Mouse (Mus musculus) E14TG2a.4 (cell line): ENCODE results near the gene Atpaf2.
A peak's percentile ranks its signal among the peaks of the same experiment; 100 is the strongest.

ENCODE experiments used
- H3K27me3 ChIP-seq: 2 replicates; pipeline ENCODE4 v1.6.1; 2014; ENCODE audit warnings: low read length, control low read depth; ENCODE audit not compliant: insufficient read depth
- H3K36me3 ChIP-seq: 2 replicates; pipeline ENCODE4 v1.6.1; 2014; ENCODE audit warnings: low read length, control low read depth; ENCODE audit not compliant: insufficient read depth
- H3K4me1 ChIP-seq: replicated peaks from 2 replicates; pipeline ENCODE4 v1.6.1; 2014; ENCODE audit warnings: low read depth, low read length, control low read depth
- H3K4me3 ChIP-seq: replicated peaks from 2 replicates; pipeline ENCODE4 v1.5.1; 2014; ENCODE audit warnings: mild to moderate bottlenecking, low read length
- H3K9me3 ChIP-seq: 2 replicates; pipeline ENCODE4 v1.6.1; 2014; ENCODE audit warnings: low read length, control low read depth
- CTCF ChIP-seq: conservative IDR thresholded peaks from 2 replicates; pipeline ENCODE4 v1.5.1; 2014; ENCODE audit warnings: low read length
- NANOG ChIP-seq: IDR thresholded peaks from 2 replicates; pipeline ENCODE4 v1.6.1; 2014; ENCODE audit warnings: borderline replicate concordance, low read length, mixed read lengths
- POU5F1 ChIP-seq: IDR thresholded peaks from 2 replicates; pipeline ENCODE4 v1.6.1; 2014; ENCODE audit warnings: low read length, borderline replicate concordance

The Atpaf2 gene

GRCm38 (mm10) chr11:60416590-60416962 lies 1.7 kb downstream of the Atpaf2 start:
- Histone ChIP-seq H3K27me3 (no peaks in the 10 kb centered on the region), H3K4me3 (peak overlapping the region; percentile 96), H3K36me3 (peaks cover 37% of the 10 kb centered on the region), H3K9me3 (no peaks in the 10 kb centered on the region), H3K4me1 (peaks cover 47% of the 10 kb centered on the region)
- TF ChIP-seq CTCF = no peak
- no peak for TF ChIP-seq NANOG
- TF ChIP-seq POU5F1 = no peak

- Histone ChIP-seq H3K27me3 (no peaks in the 10 kb centered on the region), H3K4me1 (peaks cover 32% of the 10 kb centered on the region), H3K36me3 (peaks cover 49% of the 10 kb centered on the region), H3K9me3 (no peaks in the 10 kb centered on the region), H3K4me3 (no peak overlapping the region)
- TF ChIP-seq NANOG (no peak), POU5F1 (no peak), CTCF (no peak)
These were observed 5.3 kb downstream of the Atpaf2 start for GRCm38 (mm10) chr11:60412921-60413320.

- H3K4me1 ChIP-seq = peaks cover 31% of the 10 kb centered on the region
- H3K4me3 ChIP-seq = no peak overlapping the region
- no peaks in the 10 kb centered on the region for H3K27me3 ChIP-seq
- H3K36me3 ChIP-seq = peaks cover 56% of the 10 kb centered on the region
- peak; percentile 73 for TF ChIP-seq CTCF
- no peak for TF ChIP-seq NANOG
- no peak for TF ChIP-seq POU5F1
- no peaks in the 10 kb centered on the region for H3K9me3 ChIP-seq
These were observed 6.1 kb downstream of the Atpaf2 start for GRCm38 (mm10) chr11:60412173-60412572.

- Histone ChIP-seq H3K36me3 (peaks cover 97% of the 10 kb centered on the region), H3K4me1 (peaks cover 7% of the 10 kb centered on the region), H3K4me3 (no peak overlapping the region), H3K9me3 (no peaks in the 10 kb centered on the region), H3K27me3 (no peaks in the 10 kb centered on the region)
- TF ChIP-seq CTCF = no peak
- no peak for TF ChIP-seq NANOG
- no peak for TF ChIP-seq POU5F1
These were observed 11.7 kb downstream of the Atpaf2 start for GRCm38 (mm10) chr11:60406606-60407005.

- no peak for TF ChIP-seq CTCF
- TF ChIP-seq POU5F1 = no peak
- no peak for TF ChIP-seq NANOG
- H3K27me3 ChIP-seq = no peaks in the 10 kb centered on the region
These were observed 21.1 kb downstream of the Atpaf2 start for GRCm38 (mm10) chr11:60397172-60397571.

GRCm38 (mm10) chr11:60396546-60396945 lies 21.7 kb downstream of the Atpaf2 start:
- no peak for TF ChIP-seq NANOG
- TF ChIP-seq CTCF = no peak
- TF ChIP-seq POU5F1 = no peak
- Histone ChIP-seq H3K4me1 (no peaks in the 10 kb centered on the region), H3K27me3 (no peaks in the 10 kb centered on the region), H3K4me3 (no peak overlapping the region), H3K9me3 (no peaks in the 10 kb centered on the region), H3K36me3 (peaks cover 15% of the 10 kb centered on the region)

More at GRCm38 (mm10) chr11:60397172-60397571, 21.1 kb downstream of the Atpaf2 start:
- H3K9me3 ChIP-seq = no peaks in the 10 kb centered on the region
- no peaks in the 10 kb centered on the region for H3K4me1 ChIP-seq
- H3K4me3 ChIP-seq = no peak overlapping the region
- peaks cover 21% of the 10 kb centered on the region for H3K36me3 ChIP-seq

GRCm38 (mm10) chr11:60391346-60391745 lies 26.9 kb downstream of the Atpaf2 start:
- TF ChIP-seq POU5F1 = no peak
- TF ChIP-seq CTCF = no peak
- no peak for TF ChIP-seq NANOG
- no peaks in the 10 kb centered on the region for H3K36me3 ChIP-seq
- H3K9me3 ChIP-seq = no peaks in the 10 kb centered on the region
- H3K4me3 ChIP-seq = no peak overlapping the region
- no peaks in the 10 kb centered on the region for H3K27me3 ChIP-seq
- H3K4me1 ChIP-seq = no peaks in the 10 kb centered on the region

GRCm38 (mm10) chr11:60387944-60388343 lies 30.3 kb downstream of the Atpaf2 start:
- H3K4me1 ChIP-seq = peaks cover 22% of the 10 kb centered on the region
- TF ChIP-seq NANOG (no peak), POU5F1 (no peak), CTCF (no peak)
- H3K27me3 ChIP-seq = no peaks in the 10 kb centered on the region

GRCm38 (mm10) chr11:60385946-60386345 lies 32.3 kb downstream of the Atpaf2 start:
- H3K9me3 ChIP-seq = no peaks in the 10 kb centered on the region
- H3K36me3 ChIP-seq = no peaks in the 10 kb centered on the region
- TF ChIP-seq CTCF (no peak), POU5F1 (no peak), NANOG (no peak)
- H3K4me1 ChIP-seq = peaks cover 27% of the 10 kb centered on the region
- no peaks in the 10 kb centered on the region for H3K27me3 ChIP-seq
- H3K4me3 ChIP-seq = no peak overlapping the region

More at GRCm38 (mm10) chr11:60387944-60388343, 30.3 kb downstream of the Atpaf2 start:
- no peaks in the 10 kb centered on the region for H3K9me3 ChIP-seq
- no peaks in the 10 kb centered on the region for H3K36me3 ChIP-seq
- no peak overlapping the region for H3K4me3 ChIP-seq
